Mouse (Mus musculus): ENCODE results near the gene Luzp1. TPM values are rescaled to one million over a fixed set of nuclear protein-coding genes. Genes with fewer than 3 reads are reported as not detected.
A peak's percentile ranks its signal among the peaks of the same experiment; 100 is the strongest.

Gene Luzp1
- total RNA-seq, 2 experiments from 2014 or later, result 29.3 to 38.1 TPM

DNA sequence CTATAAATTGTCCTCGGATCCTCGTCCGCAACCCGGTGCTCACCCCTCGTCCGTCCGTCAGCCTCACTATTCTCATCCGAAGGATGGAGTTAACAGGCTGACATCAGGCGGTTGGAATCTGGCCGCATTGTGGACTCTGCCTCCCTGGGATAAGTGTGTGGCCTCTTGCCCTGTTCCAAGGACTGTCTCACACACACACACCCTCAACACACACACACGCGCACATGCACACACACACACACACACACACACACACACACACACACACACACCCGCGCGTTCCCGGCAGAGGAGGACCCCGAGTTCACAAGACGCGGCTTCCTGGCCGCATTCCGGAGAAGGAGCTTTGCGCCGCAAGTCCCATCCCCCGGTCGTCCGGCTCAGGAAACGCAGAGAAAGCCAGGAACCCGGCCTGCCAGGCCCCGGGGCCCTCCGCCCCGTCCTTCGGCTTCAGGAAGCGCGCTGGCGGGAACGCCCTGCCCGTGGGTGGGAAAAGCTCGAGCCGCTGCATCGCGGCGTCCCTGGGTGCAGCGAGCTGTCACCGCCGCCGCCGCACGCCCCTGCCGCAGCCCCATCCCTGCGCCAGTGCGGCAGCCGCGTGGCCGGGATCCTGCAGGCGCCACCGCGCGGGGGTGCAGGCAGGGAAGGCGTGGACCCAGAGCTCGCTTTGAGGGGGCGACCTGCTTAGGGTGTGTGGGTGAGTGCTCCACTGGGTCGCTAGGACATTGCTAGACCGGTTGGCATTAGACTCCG, 7.3 kb upstream of the Luzp1 start, which contains the start of gene 6030445D17Rik:
Gene 6030445D17Rik (plus strand): TSS at position 165 of the 753 bp plus-strand sequence.
- DNase-seq, result peak; percentile 88 to 95

DNA sequence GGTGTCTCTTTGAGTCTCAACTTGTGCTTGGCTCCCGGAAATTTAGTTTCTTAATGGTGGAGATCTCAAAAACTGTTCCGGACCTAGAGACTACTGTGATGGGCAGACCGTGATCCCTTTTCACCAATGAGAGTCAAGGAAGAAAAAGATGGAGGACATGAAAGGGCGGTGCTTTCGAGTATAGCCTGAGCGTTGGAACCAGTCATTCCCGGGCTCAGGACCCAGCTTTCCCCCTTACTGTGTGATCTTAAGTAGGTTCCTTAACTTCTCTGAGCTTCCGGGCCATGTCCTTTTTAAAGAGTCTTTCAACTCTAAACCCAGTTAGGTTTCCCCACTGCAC, 6.8 kb upstream of the Luzp1 start:
- peak; percentile 60 to 65 for DNase-seq

- DNase-seq, result no peak
These were observed 6.1 kb upstream of the Luzp1 start for GRCm38 (mm10) chr4:136463436-136463835.

GRCm38 (mm10) chr4:136466226-136466625, 3.3 kb upstream of the Luzp1 start:
- peak; percentile 65 to 79 for DNase-seq

- DNase-seq, result peak; percentile 28 to 36
These were observed 821 bp upstream of the Luzp1 start for GRCm38 (mm10) chr4:136468553-136469327.

DNA sequence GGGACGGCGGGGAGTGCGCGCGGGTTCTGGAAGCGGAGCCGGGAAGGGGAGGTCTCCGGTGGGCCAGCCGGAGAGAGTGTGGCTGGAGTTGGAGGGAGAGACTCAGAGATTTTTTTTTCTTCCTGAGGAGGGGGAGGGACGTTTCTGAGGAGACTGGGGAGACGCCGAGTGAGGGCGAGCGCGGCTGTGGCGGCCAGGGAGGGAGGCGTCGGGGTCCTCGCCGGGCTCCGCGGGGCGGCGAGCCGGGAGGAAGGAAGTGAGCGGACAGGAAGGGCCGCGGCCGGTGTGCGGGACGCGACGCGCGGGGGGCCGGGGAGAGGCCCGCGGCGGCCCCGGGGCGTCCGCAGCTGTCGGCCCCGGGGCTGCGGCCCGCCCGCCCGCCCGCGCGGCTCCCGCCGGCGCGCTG, 383 bp downstream of the Luzp1 start:
- DNase-seq, result no peak

GRCm38 (mm10) chr4:136470347-136471071, 948 bp downstream of the Luzp1 start:
- DNase-seq, result peak; percentile 54 to 76

GRCm38 (mm10) chr4:136476692-136477091, 7.1 kb downstream of the Luzp1 start:
- no peak for DNase-seq

- no peak for DNase-seq
These were observed 17.0 kb downstream of the Luzp1 start for GRCm38 (mm10) chr4:136486549-136486948.

- DNase-seq, result no peak
These were observed 26.4 kb downstream of the Luzp1 start for GRCm38 (mm10) chr4:136495993-136496392.

GRCm38 (mm10) chr4:136505426-136506215, 36.1 kb downstream of the Luzp1 start:
- DNase-seq, result peak; percentile 19 to 21

DNA sequence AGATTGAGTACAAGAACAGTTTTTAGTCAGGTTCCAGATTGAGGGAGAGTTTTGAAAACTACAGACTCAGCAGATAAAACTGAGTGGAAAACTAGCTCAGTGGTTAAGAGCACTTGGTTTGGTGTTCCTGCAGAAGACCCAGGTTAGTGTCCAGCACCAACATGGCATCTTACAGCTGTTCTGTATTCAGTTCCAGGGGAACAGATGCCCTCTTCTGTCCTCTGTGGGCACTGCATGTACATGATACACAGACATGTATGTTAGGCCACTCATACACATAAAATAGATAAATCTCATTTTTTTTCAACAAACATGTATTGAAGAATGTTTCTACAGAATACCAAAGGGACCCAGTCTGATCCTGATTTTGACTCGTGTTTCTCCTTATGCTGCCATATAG, 40.3 kb downstream of the Luzp1 start:
- DNase-seq, result peak; percentile 23 to 46

- DNase-seq, result peak; percentile 22 to 26
These were observed 42.1 kb downstream of the Luzp1 start for GRCm38 (mm10) chr4:136511708-136512107.

DNA sequence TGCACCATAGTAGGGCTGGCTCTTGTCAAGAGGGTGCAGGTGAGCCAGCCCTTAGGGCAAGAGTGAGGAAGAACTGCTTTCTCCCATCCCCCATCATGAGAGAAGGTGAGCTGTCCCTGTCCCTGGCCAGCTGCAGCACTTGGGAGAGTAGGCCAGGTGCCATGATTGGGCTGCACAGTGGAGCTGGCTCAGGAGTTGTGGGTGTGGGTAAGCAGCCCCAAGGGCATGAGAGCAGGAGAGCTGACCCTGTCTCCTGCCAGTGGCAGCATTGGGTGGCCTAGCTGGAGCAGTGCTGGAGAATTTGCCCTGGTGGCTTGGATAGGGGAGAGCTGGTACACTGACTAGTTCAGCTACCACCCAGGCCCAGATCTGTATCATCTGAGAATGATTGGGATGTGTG, 43.3 kb downstream of the Luzp1 start:
- peak; percentile 33 to 56 for DNase-seq

- DNase-seq, result no peak
These were observed 48.6 kb downstream of the Luzp1 start for GRCm38 (mm10) chr4:136518141-136518540.

GRCm38 (mm10) chr4:136518576-136518975, 49.0 kb downstream of the Luzp1 start:
- DNase-seq, result no peak

GRCm38 (mm10) chr4:136519866-136520265, 50.3 kb downstream of the Luzp1 start:
- no peak for DNase-seq

DNA sequence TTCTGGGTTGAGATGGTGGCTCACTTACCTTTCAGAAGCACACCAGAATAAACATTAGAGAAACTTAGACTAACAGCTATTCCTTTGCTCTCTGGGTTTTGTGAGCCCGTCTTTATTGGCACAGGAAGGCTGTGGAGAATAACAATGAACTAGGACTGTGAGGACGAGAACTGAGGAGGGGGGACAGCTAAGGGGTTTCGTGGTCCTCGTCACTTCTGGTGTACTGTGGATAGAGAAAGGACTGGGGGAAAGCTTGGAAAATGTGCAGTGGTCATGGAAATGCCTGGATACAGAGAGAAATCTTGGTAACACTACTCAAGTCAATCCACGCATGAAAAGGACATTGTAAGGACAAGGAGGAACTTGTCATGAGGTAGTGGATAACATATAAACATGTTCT, 52.3 kb downstream of the Luzp1 start:
- DNase-seq, result no peak

DNA sequence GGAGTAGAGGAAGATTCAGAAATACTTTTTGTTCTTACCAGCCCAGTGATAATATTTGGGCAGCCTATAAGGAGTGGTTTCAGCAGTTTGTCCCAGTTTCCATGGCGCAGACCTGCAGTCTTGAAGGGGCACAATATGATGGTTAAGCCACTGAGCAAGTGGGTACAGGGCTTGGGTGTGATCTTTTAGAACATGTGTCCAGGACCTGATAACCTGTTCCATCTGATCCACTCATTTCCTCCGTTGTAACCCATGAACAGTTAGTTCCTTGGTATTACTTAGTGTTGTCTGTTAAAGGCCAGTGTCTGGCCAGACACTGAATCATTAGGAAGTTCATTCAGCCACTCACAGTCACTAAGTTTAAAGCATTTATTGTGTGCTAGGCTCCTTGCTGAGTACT, 54.7 kb downstream of the Luzp1 start:
- no peak for DNase-seq

- peak; percentile 58 to 78 for DNase-seq
These were observed 56.9 kb downstream of the Luzp1 start for GRCm38 (mm10) chr4:136526412-136526811.

GRCm38 (mm10) chr4:136545151-136545550, 75.6 kb downstream of the Luzp1 start:
- no peak for DNase-seq
